Mouse (Mus musculus) megakaryocyte, embryonic 14.5 days (primary cell): ENCODE data around the gene Tram2. TPM values are rescaled to one million over a fixed set of nuclear protein-coding genes. Genes with fewer than 3 reads are reported as not detected.

ENCODE experiments used
- H3K27me3 ChIP-seq: replicated peaks from 2 replicates; pipeline ENCODE3; 2012; ENCODE audit warnings: inconsistent platforms
- H3K36me3 ChIP-seq: replicated peaks from 2 replicates; pipeline ENCODE3; 2012; ENCODE audit warnings: low read length, inconsistent platforms, mixed read lengths
- H3K4me1 ChIP-seq: 2 replicates; pipeline ENCODE4 v1.6.1; 2012; ENCODE audit warnings: inconsistent platforms
- H3K4me3 ChIP-seq: replicated peaks from 2 replicates; pipeline ENCODE3; 2012; ENCODE audit warnings: moderate library complexity, mild to moderate bottlenecking, inconsistent platforms
- H3K9me3 ChIP-seq: 2 replicates; pipeline ENCODE4 v1.6.1; 2012; ENCODE audit warnings: inconsistent platforms
- FLI1 ChIP-seq: IDR thresholded peaks from 2 replicates; pipeline ENCODE4 v1.6.1; 2012; ENCODE audit warnings: low read length, inconsistent platforms, mixed read lengths
- GATA1 ChIP-seq: IDR thresholded peaks from 3 replicates; pipeline ENCODE4 v1.6.1; 2012; ENCODE audit warnings: mixed read lengths, low read length, inconsistent platforms, borderline replicate concordance
- polyA plus RNA-seq: library from polyadenylated mRNA; stranded (reverse); fragments of >175 nt; gene quantifications from 2 replicates; pipeline ENCODE4 v1.2.3, GENCODE M21; 2012; ENCODE audit warnings: low replicate concordance; ENCODE audit not compliant: insufficient read depth

Tram2 gene
- polyA plus RNA-seq, 1 experiment = 0.22 TPM

DNA sequence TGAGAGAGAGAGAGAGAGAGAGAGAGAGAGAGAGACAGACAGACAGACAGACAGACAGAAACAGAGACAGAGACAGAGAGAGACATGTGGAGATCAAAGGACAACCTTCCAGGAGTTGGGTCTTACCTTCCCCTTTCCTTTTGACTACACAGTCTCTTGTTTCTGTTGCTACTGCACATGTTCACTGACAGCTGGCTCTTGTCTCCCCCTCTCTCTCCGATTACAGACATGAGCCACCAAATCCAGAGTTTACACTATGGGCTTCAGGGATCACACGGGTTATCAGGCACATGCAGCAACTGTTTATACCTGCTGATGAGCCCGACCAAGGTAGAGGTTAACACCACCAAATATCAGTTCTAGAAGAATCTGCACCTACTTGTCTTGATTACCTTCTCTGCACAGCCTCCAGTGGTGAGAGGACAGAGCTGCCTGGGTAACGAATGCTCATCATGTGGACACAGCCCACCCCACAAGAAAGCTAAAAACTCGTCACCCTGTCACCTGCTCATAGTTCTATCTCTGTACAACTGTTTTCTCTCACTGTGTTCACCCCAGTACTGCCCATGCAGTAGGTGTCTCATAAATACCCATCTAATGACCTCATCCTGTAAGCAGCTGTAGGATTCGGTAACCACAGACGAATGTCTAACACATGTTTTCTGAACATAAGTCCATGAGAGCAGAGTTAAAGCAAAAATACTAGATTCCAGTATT, 38.3 kb downstream of the Tram2 start:
- Histone ChIP-seq H3K27me3 (no peaks in the 10 kb centered on the region), H3K4me1 (peaks cover 10% of the 10 kb centered on the region; the same call in 1 of the 2 replicates), H3K36me3 (no peaks in the 10 kb centered on the region), H3K9me3 (no peaks in the 10 kb centered on the region), H3K4me3 (no peak overlapping the region)
- TF ChIP-seq FLI1 (no peak), GATA1 (no peak)

DNA sequence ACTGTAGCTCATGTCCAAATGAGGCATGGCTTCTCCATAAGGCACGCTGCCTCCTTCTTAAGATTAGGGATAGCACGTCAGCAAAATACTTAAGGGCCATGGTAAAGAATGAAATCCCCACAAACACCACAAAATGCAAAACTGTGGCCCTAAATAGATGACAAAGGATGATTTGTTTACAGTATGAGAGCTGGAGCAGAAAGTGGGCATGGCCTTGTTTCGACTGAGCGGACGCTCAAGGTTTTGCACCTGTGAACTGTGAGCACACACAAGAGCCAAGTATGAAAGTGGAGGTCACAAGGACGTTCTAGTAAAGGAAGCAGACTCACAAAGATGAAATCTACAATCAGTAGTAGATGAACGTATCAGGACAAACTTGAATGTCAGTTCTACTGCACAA, 38.9 kb downstream of the Tram2 start:
- no peaks in the 10 kb centered on the region for H3K9me3 ChIP-seq
- H3K4me1 ChIP-seq = peaks cover 11% of the 10 kb centered on the region; the same call in 1 of the 2 replicates
- no peaks in the 10 kb centered on the region for H3K36me3 ChIP-seq
- TF ChIP-seq FLI1 = no peak
- TF ChIP-seq GATA1 = no peak
- H3K27me3 ChIP-seq = no peaks in the 10 kb centered on the region
- H3K4me3 ChIP-seq = no peak overlapping the region

- no peak overlapping the region for H3K4me3 ChIP-seq
- no peaks in the 10 kb centered on the region for H3K9me3 ChIP-seq
- no peaks in the 10 kb centered on the region for H3K36me3 ChIP-seq
- H3K27me3 ChIP-seq = no peaks in the 10 kb centered on the region
- peaks cover 11% of the 10 kb centered on the region; the same call in 1 of the 2 replicates for H3K4me1 ChIP-seq
- TF ChIP-seq GATA1 (no peak), FLI1 (no peak)
Observed at GRCm38 (mm10) chr1:21039564-21039963, 39.5 kb downstream of the Tram2 start.

DNA sequence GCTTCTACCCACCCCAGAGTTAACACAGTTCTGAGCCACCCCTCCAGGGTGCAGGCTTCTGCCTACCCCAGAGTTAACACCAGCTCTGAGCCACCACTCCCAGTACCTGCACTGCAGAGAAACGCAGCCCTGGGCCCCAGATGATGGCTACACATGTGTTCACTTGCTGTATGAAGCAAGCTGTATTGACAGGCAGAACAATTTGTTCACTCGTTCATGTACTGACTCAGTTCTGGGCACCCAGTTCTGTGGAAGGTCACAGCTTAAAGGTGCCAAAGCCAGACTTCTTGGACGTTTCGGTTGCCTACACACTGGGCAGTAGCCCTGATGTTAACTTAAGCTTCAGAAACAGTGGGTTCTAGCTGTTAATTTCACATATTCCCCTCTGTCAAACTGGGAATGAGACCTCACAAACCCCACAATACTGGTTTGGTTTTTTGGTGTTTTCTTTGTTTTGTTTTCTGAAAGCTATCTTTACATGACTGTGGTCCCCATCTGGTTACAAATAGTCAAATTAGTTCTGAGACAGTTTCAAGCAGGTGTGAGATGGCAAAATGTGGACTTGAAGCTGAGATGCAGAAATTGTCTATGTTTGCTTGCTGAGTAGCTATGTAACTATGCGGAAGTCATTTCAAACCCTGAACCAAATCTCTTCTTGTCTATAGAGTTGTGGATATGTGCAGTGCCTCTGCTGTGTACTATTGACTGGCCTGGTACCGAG, 41.0 kb downstream of the Tram2 start:
- Histone ChIP-seq H3K4me3 (no peak overlapping the region), H3K9me3 (no peaks in the 10 kb centered on the region), H3K27me3 (no peaks in the 10 kb centered on the region), H3K36me3 (no peaks in the 10 kb centered on the region), H3K4me1 (peaks cover 11% of the 10 kb centered on the region; the same call in 1 of the 2 replicates)
- TF ChIP-seq FLI1 = no peak

GRCm38 (mm10) chr1:21035878-21036277, 43.2 kb downstream of the Tram2 start:
- no peaks in the 10 kb centered on the region for H3K27me3 ChIP-seq
- H3K4me3 ChIP-seq = no peak overlapping the region
- H3K4me1 ChIP-seq = peaks cover 11% of the 10 kb centered on the region
- H3K9me3 ChIP-seq = no peaks in the 10 kb centered on the region
- no peaks in the 10 kb centered on the region for H3K36me3 ChIP-seq
- TF ChIP-seq GATA1 = no peak
- TF ChIP-seq FLI1 = no peak

DNA sequence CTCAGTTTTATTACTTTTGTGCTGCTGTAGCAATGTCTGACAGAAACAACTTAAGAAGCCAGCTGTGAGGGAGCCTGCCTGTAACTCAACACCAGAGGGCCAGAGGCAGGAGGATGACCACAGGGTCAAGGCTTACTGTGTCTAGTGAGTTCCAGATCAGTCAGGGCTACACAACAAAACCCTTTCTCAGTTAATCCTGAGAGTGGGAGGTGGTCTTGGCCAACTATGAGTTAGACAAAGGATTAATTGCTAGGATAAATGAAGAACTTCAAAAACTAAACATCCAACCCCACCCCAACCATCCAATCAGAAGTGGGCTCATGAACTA, 45.3 kb downstream of the Tram2 start:
- no peaks in the 10 kb centered on the region for H3K36me3 ChIP-seq
- H3K4me1 ChIP-seq = peaks cover 11% of the 10 kb centered on the region
- no peaks in the 10 kb centered on the region for H3K9me3 ChIP-seq
- no peak overlapping the region for H3K4me3 ChIP-seq
- TF ChIP-seq GATA1 (no peak), FLI1 (no peak)
- H3K27me3 ChIP-seq = no peaks in the 10 kb centered on the region

GRCm38 (mm10) chr1:21033065-21033791, 45.8 kb downstream of the Tram2 start:
- TF ChIP-seq GATA1 (no peak), FLI1 (no peak)
- Histone ChIP-seq H3K9me3 (no peaks in the 10 kb centered on the region), H3K36me3 (no peaks in the 10 kb centered on the region), H3K27me3 (no peaks in the 10 kb centered on the region), H3K4me1 (peaks cover 11% of the 10 kb centered on the region), H3K4me3 (no peak overlapping the region)

DNA sequence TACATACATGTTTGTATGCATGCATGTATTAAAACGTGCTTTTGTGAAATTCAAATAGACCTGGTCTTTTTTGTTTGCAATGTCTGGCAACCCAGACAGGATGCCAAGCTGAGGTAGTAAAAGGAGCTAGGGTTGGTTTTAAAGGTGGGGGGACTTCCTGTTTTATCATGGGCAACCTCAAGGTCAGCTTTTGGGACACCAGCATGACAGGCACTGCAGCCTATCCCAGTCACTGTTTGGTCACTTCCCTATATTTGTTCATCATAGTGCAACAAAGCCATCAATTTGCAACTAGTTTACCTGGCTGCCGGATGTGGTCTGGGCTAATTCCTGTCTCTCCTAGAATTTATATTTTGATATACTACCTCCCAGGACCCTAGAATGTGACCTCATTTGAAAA, 47.4 kb downstream of the Tram2 start:
- Histone ChIP-seq H3K4me3 (no peak overlapping the region), H3K4me1 (peaks cover 10% of the 10 kb centered on the region), H3K9me3 (no peaks in the 10 kb centered on the region), H3K27me3 (no peaks in the 10 kb centered on the region), H3K36me3 (no peaks in the 10 kb centered on the region)
- TF ChIP-seq GATA1 (no peak), FLI1 (no peak)

- Histone ChIP-seq H3K9me3 (no peaks in the 10 kb centered on the region), H3K36me3 (no peaks in the 10 kb centered on the region), H3K4me1 (peaks cover 15% of the 10 kb centered on the region), H3K4me3 (no peak overlapping the region), H3K27me3 (no peaks in the 10 kb centered on the region)
- TF ChIP-seq FLI1 (no peak), GATA1 (no peak)
Observed at GRCm38 (mm10) chr1:21029000-21029399, 50.0 kb downstream of the Tram2 start.

GRCm38 (mm10) chr1:21026534-21026933, 52.5 kb downstream of the Tram2 start:
- Histone ChIP-seq H3K27me3 (no peaks in the 10 kb centered on the region), H3K36me3 (no peaks in the 10 kb centered on the region), H3K4me1 (peaks cover 15% of the 10 kb centered on the region), H3K4me3 (no peak overlapping the region), H3K9me3 (no peaks in the 10 kb centered on the region)
- no peak for TF ChIP-seq GATA1
- no peak for TF ChIP-seq FLI1
